Mouse (Mus musculus): ENCODE results near the gene Slc2a13.

Gene Slc2a13

GRCm38 (mm10) chr15:91502235-91502634 lies 70.8 kb downstream of the Slc2a13 start:
- DNase-seq (ENCODE audit: low read depth), result no peak

GRCm38 (mm10) chr15:91495014-91495413 lies 78.0 kb downstream of the Slc2a13 start:
- no peak for DNase-seq (ENCODE audit: low read depth)

GRCm38 (mm10) chr15:91479924-91480615 lies 93.0 kb downstream of the Slc2a13 start:
- no peak for DNase-seq (ENCODE audit: low read depth)

GRCm38 (mm10) chr15:91477766-91478165 lies 95.3 kb downstream of the Slc2a13 start:
- DNase-seq (ENCODE audit: low read depth), result peak; percentile 55

GRCm38 (mm10) chr15:91473690-91474409 lies 99.2 kb downstream of the Slc2a13 start:
- DNase-seq (ENCODE audit: low read depth), result no peak

GRCm38 (mm10) chr15:91465331-91465730 lies 107.7 kb downstream of the Slc2a13 start:
- no peak for DNase-seq (ENCODE audit: low read depth)

GRCm38 (mm10) chr15:91463857-91464435 lies 109.1 kb downstream of the Slc2a13 start:
- no peak for DNase-seq (ENCODE audit: low read depth)

- DNase-seq (ENCODE audit: low read depth), result no peak
These were observed 109.9 kb downstream of the Slc2a13 start for GRCm38 (mm10) chr15:91463026-91463661.

GRCm38 (mm10) chr15:91461940-91462339 lies 111.1 kb downstream of the Slc2a13 start:
- no peak for DNase-seq (ENCODE audit: low read depth)

GRCm38 (mm10) chr15:91457202-91457601 lies 115.9 kb downstream of the Slc2a13 start:
- no peak for DNase-seq (ENCODE audit: low read depth)

GRCm38 (mm10) chr15:91445399-91445798 lies 127.7 kb downstream of the Slc2a13 start:
- DNase-seq (ENCODE audit: low read depth), result no peak

- no peak for DNase-seq (ENCODE audit: low read depth)
These were observed 129.6 kb downstream of the Slc2a13 start for GRCm38 (mm10) chr15:91443449-91443848.

- no peak for DNase-seq (ENCODE audit: low read depth)
These were observed 133.2 kb downstream of the Slc2a13 start for GRCm38 (mm10) chr15:91439883-91440282.

GRCm38 (mm10) chr15:91425426-91425825 lies 147.6 kb downstream of the Slc2a13 start:
- DNase-seq (ENCODE audit: low read depth), result no peak

- DNase-seq (ENCODE audit: low read depth), result no peak
These were observed 166.1 kb downstream of the Slc2a13 start for GRCm38 (mm10) chr15:91406979-91407378.

GRCm38 (mm10) chr15:91395165-91395564 lies 177.9 kb downstream of the Slc2a13 start:
- no peak for DNase-seq (ENCODE audit: low read depth)

- no peak for DNase-seq (ENCODE audit: low read depth)
These were observed 189.4 kb downstream of the Slc2a13 start for GRCm38 (mm10) chr15:91383694-91384093.

- DNase-seq (ENCODE audit: low read depth), result no peak
These were observed 190.5 kb downstream of the Slc2a13 start for GRCm38 (mm10) chr15:91382606-91383005.

GRCm38 (mm10) chr15:91381864-91382263 lies 191.2 kb downstream of the Slc2a13 start:
- no peak for DNase-seq (ENCODE audit: low read depth)

GRCm38 (mm10) chr15:91378751-91379325 lies 194.2 kb downstream of the Slc2a13 start:
- no peak for DNase-seq (ENCODE audit: low read depth)

GRCm38 (mm10) chr15:91377568-91377967 lies 195.5 kb downstream of the Slc2a13 start:
- no peak for DNase-seq (ENCODE audit: low read depth)

GRCm38 (mm10) chr15:91377105-91377504 lies 196.0 kb downstream of the Slc2a13 start:
- DNase-seq (ENCODE audit: low read depth), result no peak

Data from 416B (cell line).